Mouse (Mus musculus): Measurements from ENCODE around the gene Adam15. TPM values are rescaled to one million over a fixed set of nuclear protein-coding genes. Genes with fewer than 3 reads are reported as not detected.
A peak's percentile ranks its signal among the peaks of the same experiment; 100 is the strongest.

Adam15 gene
- total RNA-seq (2014; rRNA removed; ENCODE audit: low replicate concordance) (99.0 and 115 TPM in 2 replicates), polyA plus RNA-seq (2015; fragmentation: Nextera tagmentation; extraction: Ambion mirVana) (72.3 and 82.2 TPM in 2 replicates)

DNA sequence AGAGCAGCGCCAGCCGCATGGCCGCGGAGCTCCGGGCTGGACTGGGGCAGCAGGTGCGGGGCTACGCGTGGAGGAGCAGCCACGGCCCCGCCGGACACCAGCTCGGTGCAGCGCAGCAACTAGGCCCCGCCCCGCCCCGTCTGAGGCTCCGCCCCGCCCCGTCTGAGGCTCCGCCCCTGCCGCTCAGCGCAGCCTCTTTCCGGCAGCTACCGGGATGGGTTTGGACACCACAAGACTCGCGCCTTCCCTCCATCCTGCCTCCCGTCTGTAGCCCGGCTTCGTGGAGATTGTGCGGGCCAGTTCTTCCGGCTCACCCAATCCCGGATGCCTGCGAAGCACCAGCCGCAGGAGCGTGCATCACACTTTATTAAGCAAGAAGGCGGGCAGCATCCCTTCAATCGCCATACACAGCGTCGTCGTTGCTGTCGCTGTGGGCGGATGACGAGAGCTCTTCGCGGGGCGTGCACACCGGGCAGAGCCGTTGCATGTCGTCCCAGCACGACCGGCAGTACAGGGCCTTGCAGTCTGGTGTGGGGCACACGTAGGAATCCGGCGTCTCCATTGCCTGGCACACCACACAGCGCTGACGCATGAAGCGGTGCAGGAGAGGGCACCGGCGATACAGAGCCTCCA, at the start of gene Adam15:
Gene Adam15, minus strand, starts transcription at position 128 of the 633 bp plus-strand sequence.
- peak; percentile 84 for ATAC-seq (ENCODE audit: insufficient read depth, low read depth)
- DNase-seq (ENCODE audit: low spot score), result peak; percentile 62
- Histone ChIP-seq H3K27ac (ENCODE audit: low read depth) (peak within 1 kb of the TSS; percentile 82), H3K9ac (replicated peaks; ENCODE audit: low read depth, low read length) (peak within 1 kb of the TSS; percentile 67), H3K27me3 (ENCODE audit: control insufficient read depth, insufficient read depth, low read length) (peaks cover 42% of the 10 kb centered on the region), H3K4me3 (ENCODE audit: low read depth, low read length) (peak within 1 kb of the TSS; percentile 76), H3K9me3 (replicated peaks; ENCODE audit: control insufficient read depth, low read length) (no peaks in the 10 kb centered on the region), H3K4me1 (ENCODE audit: control insufficient read depth, insufficient read depth) (peaks cover 7% of the 10 kb centered on the region; the same call in 1 of the 2 replicates), H3K36me3 (replicated peaks; ENCODE audit: control insufficient read depth, insufficient read depth, low read length) (peaks cover 9% of the 10 kb centered on the region), H3K4me2 (ENCODE audit: low read depth, low read length) (peak within 1 kb of the TSS; percentile 92)
- 1% methylated on average over 57 of the region's 59 CpGs for WGBS
- no peak for TF ChIP-seq EP300 (IDR thresholded peaks at IDR 0.05; ENCODE audit: low read depth)

- peak overlapping the region; percentile 78 for H3K4me3 ChIP-seq (ENCODE audit: low read depth, low read length)
- no peaks in the 10 kb centered on the region for H3K27me3 ChIP-seq (ENCODE audit: control insufficient read depth, insufficient read depth, low read length)
- TF ChIP-seq EP300 (IDR thresholded peaks at IDR 0.05; ENCODE audit: low read depth) (no peak), CTCF (IDR thresholded peaks at IDR 0.05; ENCODE audit: low read depth) (no peak)
- DNase-seq (ENCODE audit: low spot score), result no peak
- no peaks in the 10 kb centered on the region for H3K9me3 ChIP-seq (replicated peaks; ENCODE audit: control insufficient read depth, low read length)
- 0% methylated on average over 4 of the region's 4 CpGs for WGBS
- H3K9ac ChIP-seq (replicated peaks; ENCODE audit: low read depth, low read length), result peak overlapping the region; percentile 70
- H3K4me1 ChIP-seq (ENCODE audit: control insufficient read depth, insufficient read depth), result peaks cover 19% of the 10 kb centered on the region
- peak overlapping the region; percentile 100 for H3K4me2 ChIP-seq (ENCODE audit: low read depth, low read length)
- ATAC-seq (ENCODE audit: insufficient read depth, low read depth), result no peak
- H3K27ac ChIP-seq (ENCODE audit: low read depth), result peak overlapping the region; percentile 43; the same call in 1 of the 2 replicates
- H3K36me3 ChIP-seq (replicated peaks; ENCODE audit: control insufficient read depth, insufficient read depth, low read length), result peaks cover 5% of the 10 kb centered on the region
Measured at GRCm38 (mm10) chr3:89396654-89397005, 46.8 kb upstream of the Adam15 start.

GRCm38 (mm10) chr3:89395806-89396653, 46.2 kb upstream of the Adam15 start:
- peak; percentile 74 for DNase-seq (ENCODE audit: low spot score)
- Histone ChIP-seq H3K27ac (ENCODE audit: low read depth) (peak overlapping the region; percentile 67), H3K27me3 (ENCODE audit: control insufficient read depth, insufficient read depth, low read length) (no peaks in the 10 kb centered on the region), H3K9me3 (replicated peaks; ENCODE audit: control insufficient read depth, low read length) (no peaks in the 10 kb centered on the region), H3K4me1 (ENCODE audit: control insufficient read depth, insufficient read depth) (peaks cover 23% of the 10 kb centered on the region), H3K4me2 (ENCODE audit: low read depth, low read length) (peak overlapping the region; percentile 100), H3K4me3 (ENCODE audit: low read depth, low read length) (peak overlapping the region; percentile 78), H3K9ac (replicated peaks; ENCODE audit: low read depth, low read length) (peak overlapping the region; percentile 70), H3K36me3 (replicated peaks; ENCODE audit: control insufficient read depth, insufficient read depth, low read length) (no peaks in the 10 kb centered on the region)
- TF ChIP-seq CTCF (IDR thresholded peaks at IDR 0.05; ENCODE audit: low read depth), result peak; percentile 87
- no peak for TF ChIP-seq EP300 (IDR thresholded peaks at IDR 0.05; ENCODE audit: low read depth)
- ATAC-seq (ENCODE audit: insufficient read depth, low read depth), result no peak
- WGBS, result 1% methylated on average over 38 of the region's 44 CpGs

DNA sequence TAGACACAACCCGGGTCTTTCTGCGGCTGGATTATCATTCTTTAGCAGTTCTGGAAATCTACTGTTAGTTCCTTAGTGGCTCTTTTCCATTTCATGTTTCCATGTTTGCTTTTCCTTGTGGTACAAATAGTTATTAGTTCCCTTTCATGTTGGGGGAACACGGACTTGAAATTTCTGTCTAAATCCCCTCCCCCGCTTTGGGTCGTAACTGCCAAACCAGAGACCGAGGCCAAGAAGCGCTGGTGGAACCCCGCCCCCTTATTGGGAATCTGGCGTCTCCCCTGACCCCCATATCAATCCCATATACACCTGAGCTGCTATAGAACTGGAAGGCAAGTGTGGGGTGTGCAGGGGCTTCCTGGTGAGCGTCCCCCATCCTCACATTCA, 45.6 kb upstream of the Adam15 start:
- WGBS, result 4% methylated on average over 10 of the region's 10 CpGs
- Histone ChIP-seq H3K9me3 (replicated peaks; ENCODE audit: control insufficient read depth, low read length) (no peaks in the 10 kb centered on the region), H3K4me3 (ENCODE audit: low read depth, low read length) (peak overlapping the region; percentile 78), H3K36me3 (replicated peaks; ENCODE audit: control insufficient read depth, insufficient read depth, low read length) (no peaks in the 10 kb centered on the region), H3K4me1 (ENCODE audit: control insufficient read depth, insufficient read depth) (peaks cover 29% of the 10 kb centered on the region), H3K27me3 (ENCODE audit: control insufficient read depth, insufficient read depth, low read length) (no peaks in the 10 kb centered on the region), H3K4me2 (ENCODE audit: low read depth, low read length) (peak overlapping the region; percentile 100), H3K9ac (replicated peaks; ENCODE audit: low read depth, low read length) (peak overlapping the region; percentile 67; the same call in 1 of the 2 replicates), H3K27ac (ENCODE audit: low read depth) (peak overlapping the region; percentile 95)
- DNase-seq (ENCODE audit: low spot score), result no peak
- no peak for TF ChIP-seq CTCF (IDR thresholded peaks at IDR 0.05; ENCODE audit: low read depth)
- no peak for TF ChIP-seq EP300 (IDR thresholded peaks at IDR 0.05; ENCODE audit: low read depth)
- no peak for ATAC-seq (ENCODE audit: insufficient read depth, low read depth)

- Histone ChIP-seq H3K9ac (replicated peaks; ENCODE audit: low read depth, low read length) (peak overlapping the region; percentile 67), H3K27me3 (ENCODE audit: control insufficient read depth, insufficient read depth, low read length) (no peaks in the 10 kb centered on the region), H3K4me1 (ENCODE audit: control insufficient read depth, insufficient read depth) (peaks cover 34% of the 10 kb centered on the region), H3K4me3 (ENCODE audit: low read depth, low read length) (peak overlapping the region; percentile 78), H3K36me3 (replicated peaks; ENCODE audit: control insufficient read depth, insufficient read depth, low read length) (no peaks in the 10 kb centered on the region), H3K27ac (ENCODE audit: low read depth) (peak overlapping the region; percentile 95), H3K4me2 (ENCODE audit: low read depth, low read length) (peak overlapping the region; percentile 100), H3K9me3 (replicated peaks; ENCODE audit: control insufficient read depth, low read length) (no peaks in the 10 kb centered on the region)
- DNase-seq (ENCODE audit: low spot score) (peak; percentile 92), ATAC-seq (ENCODE audit: insufficient read depth, low read depth) (peak; percentile 22)
- 1% methylated on average over 12 of the region's 12 CpGs for WGBS
- TF ChIP-seq EP300 (IDR thresholded peaks at IDR 0.05; ENCODE audit: low read depth) (no peak), CTCF (IDR thresholded peaks at IDR 0.05; ENCODE audit: low read depth) (no peak)
Measured at GRCm38 (mm10) chr3:89394894-89395256, 45.1 kb upstream of the Adam15 start.
